Mouse (Mus musculus): ENCODE results near the gene Coq5. TPM values are rescaled to one million over a fixed set of nuclear protein-coding genes. Genes with fewer than 3 reads are reported as not detected.

The Coq5 gene
- polyA plus RNA-seq, 1 experiment from 2014 or later = 41.9 TPM

DNA sequence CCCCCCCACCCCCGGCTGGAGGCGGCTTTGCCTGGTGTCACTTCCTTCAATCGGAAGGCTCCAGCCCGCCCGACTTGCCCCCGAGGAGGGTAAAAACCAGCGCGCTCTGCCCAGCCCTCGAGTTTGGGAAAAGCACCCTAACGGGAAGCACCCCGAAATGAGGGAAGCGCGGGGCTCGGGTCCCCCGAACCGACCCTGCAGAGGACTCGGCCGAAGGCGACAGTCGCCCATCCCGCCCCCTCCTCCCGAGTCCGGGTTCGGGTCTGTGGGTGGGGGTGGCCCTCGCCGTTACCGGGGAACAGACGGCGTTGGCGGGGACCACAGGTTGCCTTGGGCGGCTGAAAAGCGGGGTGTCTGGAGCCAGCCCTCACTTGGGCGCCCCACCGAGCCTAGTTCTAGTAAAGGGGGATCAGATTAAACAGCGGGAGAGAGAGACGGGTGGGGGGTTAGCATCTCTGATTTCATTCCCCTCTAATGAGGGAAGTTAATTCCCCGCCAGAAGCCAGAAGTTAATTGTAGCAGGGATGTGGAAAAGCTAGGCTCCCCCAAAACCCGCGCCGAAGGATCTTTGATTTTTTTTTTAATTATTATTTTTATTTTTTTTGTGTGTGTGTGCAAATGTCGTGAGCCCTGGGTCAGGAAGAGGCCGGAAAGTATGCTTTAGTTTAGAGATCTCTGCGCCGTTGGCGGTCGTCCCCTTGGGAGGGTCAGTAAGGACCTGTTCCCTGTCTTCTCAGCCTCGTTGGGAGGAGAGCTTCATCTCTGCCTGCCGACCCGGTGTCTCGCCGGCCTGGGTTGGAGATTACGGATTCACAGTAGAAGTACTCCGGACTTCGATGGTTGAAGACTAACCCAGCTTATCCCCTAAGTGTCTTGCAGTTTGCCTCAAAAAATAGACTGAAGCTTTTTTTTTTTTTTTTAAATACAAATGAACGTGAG lies 48.4 kb downstream of the Coq5 start:
- ATAC-seq (ENCODE audit: low read depth) (peak; percentile 2; the same call in 1 of the 2 replicates), DNase-seq (ENCODE audit: low spot score) (no peak)
- 1% methylated on average over 42 of the region's 55 CpGs for WGBS

DNA sequence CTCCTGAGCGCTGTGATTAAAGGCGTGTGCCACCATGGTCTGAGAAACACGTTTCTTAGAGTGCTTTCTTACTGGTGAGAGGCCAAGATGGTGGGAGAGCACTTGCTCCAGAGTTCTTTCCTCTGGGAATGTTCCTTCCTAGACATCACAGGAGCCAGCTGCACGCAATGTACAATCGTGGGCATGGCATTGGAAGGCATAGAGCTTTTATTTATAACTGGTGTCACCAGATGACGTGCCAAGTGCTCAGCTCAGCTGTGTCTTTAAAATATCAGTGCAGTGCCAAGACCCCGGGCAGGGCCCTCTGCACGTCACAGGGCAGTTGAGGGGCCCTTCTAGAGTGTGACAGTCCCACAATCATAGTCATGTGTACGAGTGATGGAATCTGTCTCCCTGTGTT lies 51.5 kb downstream of the Coq5 start:
- Histone ChIP-seq H3K27ac (replicated peaks; ENCODE audit: low read depth, low read length) (no peak overlapping the region), H3K27me3 (replicated peaks; ENCODE audit: control insufficient read depth, insufficient read depth, low read length) (no peaks in the 10 kb centered on the region), H3K36me3 (ENCODE audit: control insufficient read depth, insufficient read depth, low read length) (peaks cover 69% of the 10 kb centered on the region), H3K4me3 (ENCODE audit: low read depth, low read length) (no peak overlapping the region), H3K4me2 (ENCODE audit: low read depth, low read length) (no peak overlapping the region), H3K4me1 (ENCODE audit: control insufficient read depth, insufficient read depth, low read length) (peaks cover 15% of the 10 kb centered on the region), H3K9me3 (ENCODE audit: control insufficient read depth, low read length) (no peaks in the 10 kb centered on the region), H3K9ac (ENCODE audit: low read depth, low read length) (no peak overlapping the region)
- ATAC-seq (ENCODE audit: low read depth) (no peak), DNase-seq (ENCODE audit: low spot score) (no peak)
- 92% methylated on average over 9 of the region's 9 CpGs for WGBS

More for the DNA sequence above, 48.4 kb downstream of the Coq5 start:
- Histone ChIP-seq H3K9ac (ENCODE audit: low read depth, low read length) (peak overlapping the region; percentile 92), H3K27me3 (replicated peaks; ENCODE audit: control insufficient read depth, insufficient read depth, low read length) (no peaks in the 10 kb centered on the region), H3K4me1 (ENCODE audit: control insufficient read depth, insufficient read depth, low read length) (peaks cover 17% of the 10 kb centered on the region), H3K36me3 (ENCODE audit: control insufficient read depth, insufficient read depth, low read length) (peaks cover 38% of the 10 kb centered on the region), H3K4me2 (ENCODE audit: low read depth, low read length) (peak overlapping the region; percentile 67), H3K9me3 (ENCODE audit: control insufficient read depth, low read length) (no peaks in the 10 kb centered on the region), H3K4me3 (ENCODE audit: low read depth, low read length) (peak overlapping the region; percentile 92), H3K27ac (replicated peaks; ENCODE audit: low read depth, low read length) (peak overlapping the region; percentile 86)

DNA sequence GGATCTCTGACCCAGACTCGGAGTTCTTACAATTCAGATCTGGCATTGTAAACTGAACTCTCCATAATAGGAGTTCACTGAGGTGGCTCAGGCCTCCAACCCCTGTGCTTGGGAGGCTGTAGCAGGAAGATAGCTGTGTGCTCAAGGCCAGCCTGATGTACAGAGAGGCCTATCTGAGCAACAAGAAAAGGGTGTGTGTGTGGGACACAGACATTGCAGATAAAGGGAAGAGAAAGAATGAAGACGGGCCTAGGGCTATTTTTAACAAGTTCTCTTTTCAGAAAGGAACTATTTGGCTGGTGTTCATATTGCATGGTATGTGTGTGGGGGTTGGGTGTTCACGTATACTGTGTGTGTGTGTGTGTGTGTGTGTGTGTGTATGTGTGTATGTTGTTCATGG lies 54.2 kb downstream of the Coq5 start:
- WGBS = 78% methylated on average over 3 of the region's 3 CpGs
- ATAC-seq (ENCODE audit: low read depth) = no peak
- no peak overlapping the region for H3K4me2 ChIP-seq (ENCODE audit: low read depth, low read length)

DNA sequence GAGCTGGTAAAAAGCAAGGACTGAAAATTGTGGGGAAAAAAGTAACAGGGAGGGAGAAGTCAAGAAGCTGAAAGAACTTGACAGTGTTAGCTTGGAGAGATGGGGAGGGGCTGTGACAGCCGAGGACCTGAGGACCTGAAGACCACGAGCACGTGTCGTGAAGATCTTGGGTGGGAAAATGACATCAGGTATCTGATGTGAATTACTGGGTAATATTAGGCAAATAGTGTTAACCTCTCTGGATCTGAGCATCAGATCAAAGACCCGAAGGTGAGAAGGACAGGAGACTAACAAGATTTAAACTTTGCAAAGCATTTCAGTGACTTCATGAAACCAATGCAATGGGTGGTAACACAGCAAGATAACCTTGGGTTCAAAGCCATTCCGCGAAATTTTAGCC lies 60.5 kb downstream of the Coq5 start:
- DNase-seq (ENCODE audit: low spot score) (no peak), ATAC-seq (ENCODE audit: low read depth) (no peak)
- no peaks in the 10 kb centered on the region for H3K27me3 ChIP-seq (replicated peaks; ENCODE audit: control insufficient read depth, insufficient read depth, low read length)
- H3K36me3 ChIP-seq (ENCODE audit: control insufficient read depth, insufficient read depth, low read length) = peaks cover 46% of the 10 kb centered on the region
- 24% methylated on average over 7 of the region's 7 CpGs for WGBS
- H3K4me1 ChIP-seq (ENCODE audit: control insufficient read depth, insufficient read depth, low read length) = peaks cover 6% of the 10 kb centered on the region
- peak overlapping the region; percentile 92 for H3K9ac ChIP-seq (ENCODE audit: low read depth, low read length)
- no peaks in the 10 kb centered on the region for H3K9me3 ChIP-seq (ENCODE audit: control insufficient read depth, low read length)
- peak overlapping the region; percentile 63 for H3K4me2 ChIP-seq (ENCODE audit: low read depth, low read length)
- H3K27ac ChIP-seq (replicated peaks; ENCODE audit: low read depth, low read length) = no peak overlapping the region
- H3K4me3 ChIP-seq (ENCODE audit: low read depth, low read length) = peak overlapping the region; percentile 88

More for the DNA sequence above, 54.2 kb downstream of the Coq5 start:
- Histone ChIP-seq H3K4me1 (ENCODE audit: control insufficient read depth, insufficient read depth, low read length) (peaks cover 8% of the 10 kb centered on the region), H3K27ac (replicated peaks; ENCODE audit: low read depth, low read length) (no peak overlapping the region), H3K4me3 (ENCODE audit: low read depth, low read length) (no peak overlapping the region), H3K9ac (ENCODE audit: low read depth, low read length) (no peak overlapping the region), H3K27me3 (replicated peaks; ENCODE audit: control insufficient read depth, insufficient read depth, low read length) (no peaks in the 10 kb centered on the region), H3K9me3 (ENCODE audit: control insufficient read depth, low read length) (no peaks in the 10 kb centered on the region), H3K36me3 (ENCODE audit: control insufficient read depth, insufficient read depth, low read length) (peaks cover 79% of the 10 kb centered on the region)
- no peak for DNase-seq (ENCODE audit: low spot score)

DNA sequence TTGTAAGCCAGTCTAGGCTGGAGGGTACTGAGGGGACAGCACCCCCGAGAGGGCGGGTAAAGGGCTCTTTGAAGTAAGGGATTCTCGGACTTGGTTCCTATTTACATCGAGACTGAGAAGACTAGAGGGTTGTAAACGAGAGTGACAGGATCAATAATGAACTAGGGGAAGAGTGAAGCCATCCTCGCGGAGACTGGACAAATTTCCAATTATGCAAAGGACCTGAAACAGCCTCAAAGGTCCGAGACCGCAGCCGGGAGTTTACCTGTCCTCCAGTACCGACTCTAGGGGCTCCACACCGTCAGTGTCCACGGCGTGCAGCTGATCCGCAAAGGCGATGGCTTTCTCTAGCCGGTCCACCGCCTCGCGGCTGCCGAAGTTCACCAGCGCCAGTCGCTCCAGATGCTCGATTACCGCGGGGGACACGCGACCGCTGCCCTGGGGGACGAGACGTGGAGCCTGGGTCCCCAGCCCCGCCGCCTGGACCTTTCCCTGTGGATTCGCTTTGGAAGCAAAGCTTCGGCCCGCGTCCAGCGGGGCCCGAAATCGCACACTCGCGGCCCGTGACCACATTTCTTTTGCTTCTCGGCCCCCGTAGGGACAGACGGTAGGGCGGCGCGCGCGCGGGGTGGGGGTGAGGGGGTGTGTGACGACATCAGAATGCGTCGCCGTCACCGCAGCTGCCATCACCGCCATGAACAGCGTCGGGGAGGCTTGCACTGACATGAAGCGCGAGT lies 61.3 kb downstream of the Coq5 start, which contains the start of the genes Gatc and Triap1:
TSS of gene Gatc (minus strand) at position 602 of the 737 bp plus-strand sequence.
TSS of gene Triap1 (plus strand) at position 649 of the 737 bp plus-strand sequence.
- peak within 1 kb of the TSS; percentile 63 for H3K4me2 ChIP-seq (ENCODE audit: low read depth, low read length)
- peaks cover 46% of the 10 kb centered on the region for H3K36me3 ChIP-seq (ENCODE audit: control insufficient read depth, insufficient read depth, low read length)
- H3K27ac ChIP-seq (replicated peaks; ENCODE audit: low read depth, low read length) = peak within 1 kb of the TSS; percentile 75
- peak; percentile 94 for ATAC-seq (ENCODE audit: low read depth)
- 3% methylated on average over 37 of the region's 62 CpGs for WGBS
- peak within 1 kb of the TSS; percentile 92 for H3K9ac ChIP-seq (ENCODE audit: low read depth, low read length)
- H3K27me3 ChIP-seq (replicated peaks; ENCODE audit: control insufficient read depth, insufficient read depth, low read length) = no peaks in the 10 kb centered on the region
- DNase-seq (ENCODE audit: low spot score) = peak; percentile 91
- H3K4me1 ChIP-seq (ENCODE audit: control insufficient read depth, insufficient read depth, low read length) = peaks cover 6% of the 10 kb centered on the region
- peak within 1 kb of the TSS; percentile 88 for H3K4me3 ChIP-seq (ENCODE audit: low read depth, low read length)
- no peaks in the 10 kb centered on the region for H3K9me3 ChIP-seq (ENCODE audit: control insufficient read depth, low read length)

DNA sequence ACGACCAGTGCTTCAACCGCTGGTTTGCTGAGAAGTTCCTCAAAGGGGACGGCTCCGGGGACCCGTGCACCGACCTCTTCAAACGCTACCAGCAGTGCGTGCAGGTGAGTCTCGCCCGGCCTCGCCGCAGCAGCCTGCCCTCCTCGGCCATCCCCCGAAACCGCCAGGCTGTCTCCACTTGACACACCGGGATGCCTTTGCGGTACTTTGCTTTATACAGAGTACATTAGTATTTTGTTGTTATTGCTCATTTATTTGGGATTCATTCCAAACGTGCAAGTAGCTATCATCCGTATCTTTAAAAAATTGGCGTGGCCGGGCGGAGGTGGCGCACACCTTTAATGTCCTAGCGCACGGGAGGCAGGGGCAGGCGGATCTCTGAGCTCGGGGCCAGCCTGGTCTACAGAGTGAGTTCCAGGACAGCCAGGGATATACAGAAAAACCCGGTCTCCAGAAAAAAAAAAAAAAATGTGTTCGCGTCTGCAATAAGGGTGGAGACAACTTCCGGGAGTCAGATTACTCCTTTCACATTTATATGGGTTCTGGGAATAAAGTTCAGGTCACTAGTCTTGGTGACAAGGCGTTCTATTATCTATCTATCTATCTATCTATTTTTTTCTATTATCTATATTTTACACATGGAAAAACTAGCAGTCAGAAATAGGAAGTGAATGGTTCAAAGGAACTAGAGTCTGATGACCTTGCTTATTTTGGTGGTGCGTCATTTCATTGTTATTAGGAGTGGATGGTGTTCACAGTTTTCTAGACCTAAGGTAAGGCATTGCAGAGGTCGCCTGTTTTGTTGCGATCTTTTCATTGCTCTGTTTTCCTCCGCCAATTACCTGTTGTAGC lies 62.1 kb downstream of the Coq5 start:
- H3K4me1 ChIP-seq (ENCODE audit: control insufficient read depth, insufficient read depth, low read length) = peaks cover 6% of the 10 kb centered on the region
- H3K27ac ChIP-seq (replicated peaks; ENCODE audit: low read depth, low read length) = peak overlapping the region; percentile 75; the same call in 1 of the 2 replicates
- DNase-seq (ENCODE audit: low spot score) (no peak), ATAC-seq (ENCODE audit: low read depth) (no peak; the same call in 1 of the 2 replicates)
- H3K4me3 ChIP-seq (ENCODE audit: low read depth, low read length) = peak overlapping the region; percentile 88
- H3K9me3 ChIP-seq (ENCODE audit: control insufficient read depth, low read length) = no peaks in the 10 kb centered on the region
- H3K9ac ChIP-seq (ENCODE audit: low read depth, low read length) = peak overlapping the region; percentile 92
- no peaks in the 10 kb centered on the region for H3K27me3 ChIP-seq (replicated peaks; ENCODE audit: control insufficient read depth, insufficient read depth, low read length)
- peak overlapping the region; percentile 63 for H3K4me2 ChIP-seq (ENCODE audit: low read depth, low read length)
- WGBS = 13% methylated on average over 36 of the region's 36 CpGs
- peaks cover 46% of the 10 kb centered on the region for H3K36me3 ChIP-seq (ENCODE audit: control insufficient read depth, insufficient read depth, low read length)

Data from embryonic facial prominence, embryonic 14.5 days (tissue).